Mouse (Mus musculus) brain, embryonic 14.5 days (tissue): ENCODE data around the gene Stox2.

Source experiments
- CTCF ChIP-seq: fragments of 200-500 bp; IDR thresholded peaks from 2 replicates; pipeline ENCODE4 v1.5.1; 2012; ENCODE audit warnings: inconsistent platforms, mild to moderate bottlenecking, moderate library complexity, borderline replicate concordance; ENCODE audit not compliant: insufficient read depth, insufficient read length; ENCODE audit errors: extremely low read depth
- POLR2A ChIP-seq: fragments of 200-500 bp; IDR thresholded peaks from 2 replicates; pipeline ENCODE4 v1.6.1; 2012; ENCODE audit warnings: mild to moderate bottlenecking, inconsistent platforms, borderline replicate concordance; ENCODE audit not compliant: poor library complexity, insufficient read depth, insufficient read length, severe bottlenecking; ENCODE audit errors: extremely low read depth

GRCm38 (mm10) chr8:47385810-47386209 is 60.4 kb downstream of the Stox2 start:
- TF ChIP-seq POLR2A (no peak), CTCF (peak; percentile 44; the same call in 1 of the 2 replicates)
